Mouse (Mus musculus) layer of hippocampus, adult 8-10 months (tissue): ENCODE results near the gene 1700020L24Rik. TPM values are rescaled to one million over a fixed set of nuclear protein-coding genes. Genes with fewer than 3 reads are reported as not detected.

ENCODE experiments used
- DNase-seq, 2 experiments: peaks; one replicate each; pipeline ENCODE4 v3.0.0; 2022; ENCODE audit warnings: low spot score in 2 of 2
- total RNA-seq, 4 experiments: library from RNA; stranded (reverse); gene quantifications; 2 replicates each; pipeline ENCODE4 v1.2.4; 2022

Gene 1700020L24Rik
- total RNA-seq, 4 experiments from 2014 or later, result 0.40 to 0.51 TPM; not detected in 2

- DNase-seq, result peak; percentile 71 to 90
Measured at GRCm38 (mm10) chr11:83440081-83441064, 2.9 kb downstream of the 1700020L24Rik start.

GRCm38 (mm10) chr11:83441235-83441634 lies 3.8 kb downstream of the 1700020L24Rik start:
- no peak for DNase-seq

- peak; percentile 61 to 82 for DNase-seq
Measured at GRCm38 (mm10) chr11:83442596-83443267, 5.3 kb downstream of the 1700020L24Rik start.

- DNase-seq, result no peak
Measured at GRCm38 (mm10) chr11:83443824-83444223, 6.3 kb downstream of the 1700020L24Rik start.

GRCm38 (mm10) chr11:83445001-83445400 lies 7.5 kb downstream of the 1700020L24Rik start:
- no peak for DNase-seq

GRCm38 (mm10) chr11:83447612-83448011 lies 10.1 kb downstream of the 1700020L24Rik start:
- DNase-seq, result no peak

- no peak for DNase-seq
Measured at GRCm38 (mm10) chr11:83448021-83448926, 10.8 kb downstream of the 1700020L24Rik start.

- no peak for DNase-seq
Measured at GRCm38 (mm10) chr11:83448927-83449236, 11.4 kb downstream of the 1700020L24Rik start.

GRCm38 (mm10) chr11:83449298-83449697 lies 11.8 kb downstream of the 1700020L24Rik start:
- DNase-seq, result no peak

- DNase-seq, result no peak
Measured at GRCm38 (mm10) chr11:83450550-83450949, 13.1 kb downstream of the 1700020L24Rik start.

GRCm38 (mm10) chr11:83451281-83451680 lies 13.8 kb downstream of the 1700020L24Rik start:
- DNase-seq, result no peak

- DNase-seq, result no peak
Measured at GRCm38 (mm10) chr11:83454548-83454947, 17.1 kb downstream of the 1700020L24Rik start.

GRCm38 (mm10) chr11:83455608-83456007 lies 18.1 kb downstream of the 1700020L24Rik start:
- no peak for DNase-seq

GRCm38 (mm10) chr11:83457257-83457656 lies 19.8 kb downstream of the 1700020L24Rik start:
- DNase-seq, result no peak

- no peak for DNase-seq
Measured at GRCm38 (mm10) chr11:83457912-83458601, 20.6 kb downstream of the 1700020L24Rik start.

- no peak for DNase-seq
Measured at GRCm38 (mm10) chr11:83461462-83462027, 24.1 kb downstream of the 1700020L24Rik start.

GRCm38 (mm10) chr11:83462711-83463244 lies 25.3 kb downstream of the 1700020L24Rik start, which contains the start of gene Mmp28:
TSS of gene Mmp28 (minus strand) at chr11:83463071.
- no peak for DNase-seq

GRCm38 (mm10) chr11:83465976-83466375 lies 28.5 kb downstream of the 1700020L24Rik start:
- DNase-seq, result no peak

- DNase-seq, result no peak
Measured at GRCm38 (mm10) chr11:83467120-83467652, 29.7 kb downstream of the 1700020L24Rik start.

GRCm38 (mm10) chr11:83468765-83469164 lies 31.3 kb downstream of the 1700020L24Rik start:
- no peak for DNase-seq
